Mouse (Mus musculus) frontal cortex, postnatal 36 days (tissue): ENCODE measurements around the gene Slc4a8.
A peak's percentile ranks its signal among the peaks of the same experiment; 100 is the strongest.
"Not testable (repeated sequence)": the region's sequence is repeated elsewhere in the genome, so short reads cannot be mapped to it uniquely, and the experiment has no call there.

Source experiments
- DNase-seq, 2 experiments: peaks; one replicate each; pipeline ENCODE4 v3.0.0; 2022; ENCODE audit warnings: low spot score in 2 of 2

Gene Slc4a8

GRCm38 (mm10) chr15:100743238-100743637 lies 18.3 kb upstream of the Slc4a8 start:
- DNase-seq = no peak

DNA sequence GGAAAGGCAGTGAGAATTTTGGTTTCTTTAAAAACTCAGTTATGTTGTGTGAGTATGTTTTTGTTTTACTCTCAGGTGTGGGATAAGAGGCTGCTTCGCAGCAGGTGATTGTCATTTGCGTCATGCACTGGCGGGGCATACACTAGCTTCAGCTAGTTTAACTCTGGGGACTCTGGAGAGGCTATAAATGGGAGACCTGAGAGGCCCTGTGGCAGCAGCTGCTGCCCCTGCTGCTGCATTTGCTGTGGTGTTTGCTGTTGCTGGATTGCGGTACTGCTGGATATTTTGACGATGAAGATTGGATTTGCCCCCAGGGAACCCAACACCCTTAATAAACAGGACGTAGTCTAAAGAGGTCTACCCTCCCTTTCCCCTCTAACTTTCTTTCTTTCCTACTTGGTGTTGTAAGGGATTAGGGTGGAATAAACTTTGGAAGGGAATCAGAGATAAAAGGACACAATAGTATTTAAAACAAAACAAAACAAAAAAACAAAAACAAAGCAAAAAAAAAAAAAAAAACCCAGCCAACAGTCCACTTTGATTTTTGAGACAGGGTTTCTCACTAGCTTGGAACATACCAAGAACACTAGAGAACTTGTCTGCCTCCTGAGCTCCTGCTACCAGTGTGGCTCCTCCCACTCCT lies 14.9 kb upstream of the Slc4a8 start:
- DNase-seq = no peak

DNA sequence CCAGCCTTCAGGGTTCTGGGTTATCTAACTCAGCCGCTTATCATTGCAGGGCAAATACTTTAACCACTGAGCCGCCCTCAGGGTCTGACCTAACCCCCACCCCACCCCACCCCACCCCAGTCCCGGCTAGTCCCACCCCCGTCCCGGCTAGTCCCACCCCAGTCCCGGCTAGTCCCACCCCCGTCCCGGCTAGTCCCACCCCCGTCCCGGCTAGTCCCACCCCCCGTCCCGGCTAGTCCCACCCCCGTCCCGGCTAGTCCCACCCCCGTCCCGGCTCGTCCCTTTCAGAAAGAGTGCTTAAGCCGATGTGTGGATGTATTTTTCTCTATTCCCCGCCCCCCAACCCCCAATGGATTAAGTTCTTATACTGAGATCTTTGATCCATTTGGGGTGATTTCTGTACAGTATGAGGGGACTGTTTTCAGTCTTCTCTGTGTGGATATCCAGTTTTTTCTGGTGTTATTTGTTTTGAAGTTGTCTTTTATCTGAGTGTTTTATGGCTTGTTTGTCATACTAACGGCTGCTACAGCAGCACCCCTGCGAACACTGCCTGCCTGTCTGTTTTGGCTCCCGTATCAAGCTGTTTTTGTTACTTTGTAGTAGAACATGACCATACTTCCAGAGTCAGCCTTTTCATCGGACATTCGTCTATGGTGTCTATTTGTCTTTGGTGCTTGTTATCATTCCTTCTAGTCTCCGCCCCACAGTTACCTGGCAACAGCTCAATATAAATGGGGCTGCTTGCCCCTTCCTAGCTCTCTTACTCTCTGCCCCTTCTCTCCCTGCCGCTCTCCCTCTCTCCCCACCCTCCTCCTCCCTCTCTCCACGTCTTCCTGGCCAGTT lies 14.2 kb upstream of the Slc4a8 start:
- DNase-seq = no peak

GRCm38 (mm10) chr15:100748584-100748983 lies 13.0 kb upstream of the Slc4a8 start:
- DNase-seq = no peak

GRCm38 (mm10) chr15:100749751-100750538 lies 11.6 kb upstream of the Slc4a8 start:
- DNase-seq = no peak

- no peak for DNase-seq
Measured at GRCm38 (mm10) chr15:100752439-100752838, 9.1 kb upstream of the Slc4a8 start.

GRCm38 (mm10) chr15:100753045-100753444 lies 8.5 kb upstream of the Slc4a8 start:
- DNase-seq = no peak

DNA sequence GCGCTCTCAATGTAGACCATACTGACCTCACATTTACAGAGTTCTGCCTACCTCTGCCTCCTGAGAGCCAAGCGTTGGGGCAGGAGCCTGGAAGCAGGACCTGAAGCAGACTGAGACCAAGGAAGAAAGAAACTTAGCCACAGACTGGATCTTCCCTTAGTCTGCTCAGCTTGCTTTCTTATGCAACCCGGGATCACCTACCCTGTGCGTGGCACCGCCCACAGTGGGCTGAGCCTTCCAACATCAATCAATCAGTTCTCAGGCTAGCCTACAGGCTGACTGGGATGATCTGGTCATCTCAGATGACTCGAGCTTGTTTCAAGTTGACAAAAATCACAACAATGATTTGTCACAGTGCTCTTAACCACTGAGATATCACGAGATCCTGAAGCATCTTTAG lies 7.5 kb upstream of the Slc4a8 start:
- DNase-seq = no peak

DNA sequence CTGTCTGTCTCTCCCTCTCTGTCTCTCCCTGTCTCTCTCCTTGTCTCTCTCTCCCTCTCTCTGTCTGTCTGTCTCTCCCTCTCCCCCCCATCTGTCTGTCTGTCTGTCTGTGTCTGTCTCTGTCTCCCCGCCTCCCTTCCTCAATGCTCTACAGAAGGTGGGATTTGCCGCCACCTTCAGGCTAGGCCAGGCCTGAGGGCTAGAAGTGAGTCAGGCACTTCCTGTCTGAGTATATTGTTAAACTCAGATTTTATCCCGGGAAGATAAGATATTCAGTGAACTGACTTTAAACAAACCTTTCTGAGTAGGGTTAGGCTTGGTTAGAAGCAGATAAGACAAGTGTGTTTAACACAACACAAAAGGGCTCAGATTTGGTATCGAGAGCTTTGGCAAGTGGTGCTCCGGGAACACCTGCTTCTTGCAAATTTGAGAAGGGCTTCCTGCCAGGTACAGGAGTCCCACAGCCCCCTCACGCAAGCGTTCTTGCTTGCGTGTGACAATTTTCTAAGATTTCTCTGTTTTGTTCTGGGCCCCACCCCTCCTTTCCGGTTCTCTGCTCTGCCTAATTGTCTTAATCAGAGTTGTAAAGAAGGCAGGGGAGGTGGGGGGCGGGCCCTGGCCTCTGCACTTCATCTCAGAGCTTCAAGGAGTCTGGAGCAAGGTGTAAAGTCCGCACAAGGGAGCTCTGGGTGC lies 6.6 kb upstream of the Slc4a8 start:
- DNase-seq = no peak

GRCm38 (mm10) chr15:100755498-100755859 lies 6.1 kb upstream of the Slc4a8 start:
- no peak for DNase-seq

DNA sequence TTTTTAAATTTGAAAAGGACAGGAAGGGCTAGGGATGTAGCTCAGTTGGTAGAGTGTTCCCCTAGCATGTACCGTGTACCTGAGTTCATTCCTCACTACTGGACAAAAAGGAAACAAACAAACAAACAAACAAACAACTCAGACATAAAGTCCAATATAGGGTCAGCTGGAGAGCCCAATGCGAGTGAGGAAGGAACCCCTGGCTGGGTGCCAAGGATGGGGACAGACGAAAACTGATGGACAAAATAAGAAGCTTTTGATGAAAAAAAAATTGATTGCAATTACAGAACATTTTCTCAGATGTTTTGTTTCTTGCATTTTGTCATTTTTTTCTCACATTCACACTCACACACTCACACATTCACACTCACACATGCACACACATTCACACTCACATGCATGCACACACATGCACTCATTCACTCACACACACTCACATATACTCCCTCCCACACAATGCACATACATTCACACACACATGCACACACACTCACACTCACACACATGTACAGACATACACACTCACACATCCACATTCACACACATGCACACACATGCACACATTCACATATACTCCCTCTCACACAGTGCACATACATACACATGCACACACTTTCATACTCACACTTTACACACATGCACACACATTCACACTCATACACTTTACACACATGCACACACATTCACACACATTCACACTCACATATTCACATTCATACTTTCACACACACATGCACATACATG lies 5.5 kb upstream of the Slc4a8 start:
- no peak for DNase-seq

GRCm38 (mm10) chr15:100757527-100757978 lies 4.0 kb upstream of the Slc4a8 start:
- DNase-seq = peak; percentile 39 to 68

DNA sequence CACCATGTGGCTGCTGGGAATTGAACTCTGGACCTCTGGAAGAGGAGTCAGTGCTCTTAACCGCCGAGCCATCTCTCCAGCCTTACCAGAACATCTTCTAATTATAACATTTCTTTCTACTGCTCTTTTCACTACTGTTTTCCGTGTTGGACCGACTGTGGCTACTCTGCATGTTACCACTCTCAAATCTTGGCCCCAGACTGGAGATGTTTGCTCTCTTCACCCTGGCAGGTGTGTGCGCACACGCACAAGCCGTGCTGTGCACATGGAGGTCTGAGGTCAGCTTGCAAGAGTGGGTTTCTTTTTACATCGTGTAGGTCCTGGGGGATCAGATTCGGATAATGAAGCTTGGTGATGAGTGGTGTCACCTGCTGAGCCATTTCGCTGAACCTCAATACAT lies 2.3 kb upstream of the Slc4a8 start:
- no peak for DNase-seq

DNA sequence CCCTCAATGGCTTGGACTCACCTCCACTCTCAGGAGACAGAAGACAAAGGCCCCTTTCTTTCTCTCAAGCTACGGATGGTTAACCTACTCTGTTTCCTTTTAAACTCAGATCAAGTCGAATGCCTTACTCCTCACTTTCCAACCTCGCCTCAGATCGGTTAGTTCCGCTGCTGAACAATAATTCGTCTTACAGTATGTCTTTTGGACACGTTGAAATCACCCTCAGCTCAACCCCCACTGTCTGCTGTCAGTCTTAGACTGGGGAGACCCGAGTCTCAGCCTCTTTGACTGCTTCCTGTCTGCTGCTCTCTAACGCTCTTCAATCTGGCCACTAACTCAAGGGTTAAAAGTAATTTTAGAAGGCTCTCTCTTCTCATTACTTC lies 520 bp upstream of the Slc4a8 start:
- no peak for DNase-seq

DNA sequence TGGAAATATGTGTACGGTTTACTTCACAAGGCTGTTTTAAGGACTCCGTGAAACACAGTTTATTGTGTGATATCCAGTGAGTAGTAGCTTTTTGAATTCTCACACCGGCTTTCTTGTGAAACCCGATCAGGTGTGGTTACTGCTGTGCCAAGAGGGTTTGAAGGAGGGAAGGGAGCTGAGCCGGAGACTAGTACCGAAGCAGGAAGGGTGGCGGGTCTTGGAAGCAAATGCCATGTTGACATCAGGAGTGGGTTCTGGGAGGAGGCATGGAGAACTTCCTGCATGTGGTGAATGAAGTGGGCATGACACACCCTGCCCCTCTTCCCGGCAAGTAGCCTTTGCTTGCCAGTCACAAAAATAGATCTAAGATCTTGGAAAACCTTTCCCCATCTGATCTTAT lies 1.1 kb downstream of the Slc4a8 start:
- no peak for DNase-seq

DNA sequence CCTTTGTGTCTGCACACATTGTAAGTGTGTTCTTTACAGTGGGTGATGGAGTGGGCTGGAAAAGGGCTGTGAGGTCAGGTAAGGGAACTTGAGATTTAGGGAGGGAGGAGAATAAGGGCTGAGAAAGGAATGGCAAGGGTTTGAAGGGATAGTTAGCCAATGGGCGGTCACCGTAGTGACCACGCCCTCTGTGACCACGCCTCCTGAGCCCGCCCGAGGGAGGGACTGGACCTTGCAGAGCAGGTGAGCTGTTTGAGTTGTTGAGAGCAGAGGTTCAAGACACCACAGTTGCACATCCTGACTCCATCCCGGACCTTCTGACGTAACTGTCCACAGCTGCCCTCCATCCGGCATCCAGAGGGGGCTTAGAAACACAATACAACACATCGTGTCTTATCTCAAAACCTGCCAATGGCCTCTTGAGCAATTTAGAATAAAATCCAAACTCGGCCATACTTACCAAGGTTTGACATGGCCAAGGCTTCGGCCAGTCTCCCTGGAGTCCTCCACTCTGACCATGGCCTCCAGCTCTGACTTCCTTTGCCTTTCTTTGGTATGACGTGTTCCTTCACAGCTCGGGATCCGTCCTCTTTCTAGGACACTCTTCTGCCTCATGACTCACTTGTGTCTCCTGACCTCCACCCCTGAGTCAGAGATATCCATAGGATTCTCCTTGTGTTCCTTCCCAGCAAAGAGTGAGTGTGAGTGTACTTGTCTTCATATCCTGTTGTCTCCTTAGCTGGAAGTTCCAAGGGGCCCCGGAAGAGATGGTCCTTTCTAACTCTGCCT lies 2.8 kb downstream of the Slc4a8 start:
- DNase-seq = no peak

DNA sequence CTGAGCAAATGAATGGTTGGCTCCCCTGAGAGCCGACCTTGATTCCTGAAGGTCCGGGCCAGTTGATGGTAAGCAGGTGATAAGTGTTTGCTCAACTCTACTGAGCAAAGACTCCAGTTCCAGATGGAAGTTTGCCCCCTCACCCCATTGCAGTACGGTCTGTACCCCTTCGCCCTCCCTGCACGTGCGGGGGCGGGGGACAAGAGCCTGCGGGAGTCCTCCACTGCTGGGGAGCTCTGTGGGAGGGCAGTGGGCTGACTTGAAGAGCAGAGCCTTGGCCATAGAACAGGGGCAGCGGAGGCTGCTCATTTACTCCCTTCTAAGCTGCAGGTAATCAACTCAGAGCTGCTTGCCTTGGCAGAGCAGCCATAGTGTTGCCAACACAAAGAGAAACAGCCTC lies 5.3 kb downstream of the Slc4a8 start:
- DNase-seq = no peak

DNA sequence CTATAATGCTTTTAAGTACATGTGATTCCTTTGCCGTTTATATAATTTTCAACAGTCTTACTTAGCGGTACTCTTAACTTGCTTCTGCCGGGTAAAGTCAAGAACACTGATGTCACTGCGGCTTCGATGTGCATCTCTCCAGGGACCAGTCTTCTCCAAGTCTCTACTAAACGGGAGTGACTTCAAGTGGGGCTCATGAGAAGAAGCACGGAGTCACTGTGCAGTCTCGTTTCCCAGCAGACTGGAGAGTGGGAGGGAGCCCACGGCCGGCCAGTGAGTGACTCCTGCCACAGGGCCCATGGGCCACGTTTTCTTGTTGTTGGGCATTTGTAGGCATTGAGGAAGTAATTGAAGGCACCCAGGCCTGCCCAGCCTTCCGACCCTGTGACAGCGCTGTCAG lies 6.3 kb downstream of the Slc4a8 start:
- DNase-seq = no peak

DNA sequence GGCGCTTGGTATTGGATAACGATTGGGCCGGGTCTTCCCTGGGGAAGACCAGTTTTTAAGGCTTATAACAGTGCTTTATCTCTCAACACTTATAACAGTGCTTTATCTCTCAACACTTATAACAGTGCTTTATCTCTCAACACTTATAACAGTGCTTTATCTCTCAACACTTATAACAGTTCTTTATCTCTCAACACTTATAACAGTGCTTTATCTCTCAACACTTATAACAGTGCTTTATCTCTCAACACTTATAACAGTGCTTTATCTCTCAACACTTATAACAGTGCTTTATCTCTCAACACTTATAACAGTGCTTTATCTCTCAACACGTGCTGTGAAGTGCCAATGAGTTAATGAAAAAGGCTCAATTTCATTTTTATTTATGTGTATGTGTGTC lies 7.5 kb downstream of the Slc4a8 start:
- DNase-seq = not testable (repeated sequence)

GRCm38 (mm10) chr15:100770338-100770737 lies 8.8 kb downstream of the Slc4a8 start:
- no peak for DNase-seq
